Mouse (Mus musculus) left cerebral cortex, postnatal 14 days (tissue): Measurements from ENCODE around the gene Myh11. TPM values are rescaled to one million over a fixed set of nuclear protein-coding genes. Genes with fewer than 3 reads are reported as not detected.

Experiments used
- DNase-seq, 2 experiments: peaks; one replicate each; pipeline ENCODE4 v3.0.0; 2021 to 2022; ENCODE audit warnings: low spot score in 2 of 2, mixed read lengths in 1 of 2
- intact Hi-C: fragments of 180-260 bp; cut with DNase I; formaldehyde crosslinking; loops from one replicate; pipeline ENCODE4 v1.15.1; 2025
- long read RNA-seq, 2 experiments: library from polyadenylated mRNA; stranded (forward); transcript quantifications; one replicate each; pipeline ENCODE4 v2.0.0; 2021
- total RNA-seq, 2 experiments: library from RNA; stranded (reverse); gene quantifications; 2 replicates each; pipeline ENCODE4 v1.2.3; 2021

Gene Myh11
- 1 to 10 TPM; 4.0 to 5.3 TPM for total RNA-seq
- long read RNA-seq, experiment 1, partial matches to known transcripts: 4 of 4 reads
- long read RNA-seq, experiment 1, other reads (novel, unspliced or antisense): 0 of 4 reads
- long read RNA-seq, experiment 2, partial matches to known transcripts: 3 of 3 reads
- long read RNA-seq, experiment 2, other reads (novel, unspliced or antisense): 0 of 3 reads

GRCm38 (mm10) chr16:14291223-14291622 is at the start of gene Myh11:
TSS of gene Myh11 (minus strand) at chr16:14291372.
- intact Hi-C loops: no loop called here
- DNase-seq: peak in 1 of 2 experiments; percentile 32

GRCm38 (mm10) chr16:14328156-14328555 is 37.0 kb upstream of the Myh11 start:
- intact Hi-C loops: no loop called here
- DNase-seq: no peak

GRCm38 (mm10) chr16:14320494-14320893 is 29.3 kb upstream of the Myh11 start:
- intact Hi-C loops: no loop called here
- peak in 1 of 2 experiments; percentile 25 for DNase-seq

- intact Hi-C loops: loop anchor here (5.0 kb wide), 1 partner anchor 43 kb away; the partner anchor contains the start of gene Abcc1
Measured at GRCm38 (mm10) chr16:14319681-14320080, 28.5 kb upstream of the Myh11 start.

GRCm38 (mm10) chr16:14316884-14317876 is 26.0 kb upstream of the Myh11 start, which contains the start of gene Fopnl:
TSS of gene Fopnl (minus strand) at chr16:14317405.
- intact Hi-C loops: loop anchor here (5.0 kb wide), 1 partner anchor 45 kb away; the partner anchor contains the start of gene Abcc1

More at GRCm38 (mm10) chr16:14319681-14320080, 28.5 kb upstream of the Myh11 start:
- DNase-seq: no peak

GRCm38 (mm10) chr16:14312914-14313313 is 21.7 kb upstream of the Myh11 start:
- DNase-seq: no peak
- intact Hi-C loops: no loop called here

More at GRCm38 (mm10) chr16:14316884-14317876, 26.0 kb upstream of the Myh11 start, which contains the start of gene Fopnl:
- peak; percentile 99 for DNase-seq

GRCm38 (mm10) chr16:14311371-14311770 is 20.2 kb upstream of the Myh11 start:
- intact Hi-C loops: no loop called here
- no peak for DNase-seq

- no peak for DNase-seq
- intact Hi-C loops: no loop called here
Measured at GRCm38 (mm10) chr16:14309833-14310232, 18.7 kb upstream of the Myh11 start.

GRCm38 (mm10) chr16:14308245-14309073 is 17.3 kb upstream of the Myh11 start:
- intact Hi-C loops: no loop called here
- no peak for DNase-seq

GRCm38 (mm10) chr16:14307373-14307772 is 16.2 kb upstream of the Myh11 start:
- intact Hi-C loops: no loop called here

GRCm38 (mm10) chr16:14306451-14306850 is 15.3 kb upstream of the Myh11 start:
- intact Hi-C loops: no loop called here
- DNase-seq: no peak

More at GRCm38 (mm10) chr16:14307373-14307772, 16.2 kb upstream of the Myh11 start:
- DNase-seq: no peak

- intact Hi-C loops: no loop called here
Measured at GRCm38 (mm10) chr16:14304791-14305190, 13.6 kb upstream of the Myh11 start.

GRCm38 (mm10) chr16:14303676-14304075 is 12.5 kb upstream of the Myh11 start:
- intact Hi-C loops: no loop called here
- DNase-seq: no peak

More at GRCm38 (mm10) chr16:14304791-14305190, 13.6 kb upstream of the Myh11 start:
- no peak for DNase-seq

GRCm38 (mm10) chr16:14303148-14303547 is 12.0 kb upstream of the Myh11 start:
- intact Hi-C loops: no loop called here
- DNase-seq: no peak

- intact Hi-C loops: no loop called here
- peak in 1 of 2 experiments; percentile 49 for DNase-seq
Measured at GRCm38 (mm10) chr16:14298461-14298860, 7.3 kb upstream of the Myh11 start.

GRCm38 (mm10) chr16:14297746-14298145 is 6.6 kb upstream of the Myh11 start:
- no peak for DNase-seq
- intact Hi-C loops: no loop called here

GRCm38 (mm10) chr16:14297137-14297536 is 6.0 kb upstream of the Myh11 start:
- intact Hi-C loops: no loop called here
- DNase-seq: peak in 1 of 2 experiments; percentile 58

GRCm38 (mm10) chr16:14296544-14297124 is 5.5 kb upstream of the Myh11 start:
- DNase-seq: no peak
- intact Hi-C loops: no loop called here

GRCm38 (mm10) chr16:14295291-14295690 is 4.1 kb upstream of the Myh11 start:
- DNase-seq: no peak
- intact Hi-C loops: no loop called here
